Mouse (Mus musculus): ENCODE measurements at regions not wholly inside any gene's neighbourhood (a gene's known extent, or its start where the extent isn't known, plus 50 kb on each side); places are given as distances from the start of the nearest gene placed in this dataset.

- ATAC-seq (ENCODE audit: low TSS enrichment), result no peak
These were observed 58.9 kb downstream of the Olfr267 start for GRCm38 (mm10) chr4:58728641-58729040.

GRCm38 (mm10) chr4:58726424-58726823, 61.1 kb downstream of the Olfr267 start:
- no peak for ATAC-seq (ENCODE audit: low TSS enrichment)

GRCm38 (mm10) chr4:58722772-58723171, 64.7 kb downstream of the Olfr267 start:
- ATAC-seq (ENCODE audit: low TSS enrichment), result peak; percentile 27; the same call in 1 of the 2 replicates

- no peak for ATAC-seq (ENCODE audit: low TSS enrichment)
These were observed 66.8 kb downstream of the Olfr267 start for GRCm38 (mm10) chr4:58720682-58721081.

- no peak for ATAC-seq (ENCODE audit: low TSS enrichment)
These were observed 71.1 kb downstream of the Olfr267 start for GRCm38 (mm10) chr4:58716426-58716825.

GRCm38 (mm10) chr4:58715846-58716245, 71.7 kb downstream of the Olfr267 start:
- no peak for ATAC-seq (ENCODE audit: low TSS enrichment)

GRCm38 (mm10) chr4:58714221-58714620, 73.3 kb downstream of the Olfr267 start:
- ATAC-seq (ENCODE audit: low TSS enrichment), result no peak

- ATAC-seq (ENCODE audit: low TSS enrichment), result no peak
These were observed 74.6 kb downstream of the Olfr267 start for GRCm38 (mm10) chr4:58712875-58713274.

- ATAC-seq (ENCODE audit: low TSS enrichment), result no peak
These were observed 75.3 kb downstream of the Olfr267 start for GRCm38 (mm10) chr4:58712166-58712565.

- ATAC-seq (ENCODE audit: low TSS enrichment), result no peak
These were observed 88.2 kb downstream of the Olfr267 start for GRCm38 (mm10) chr4:58699236-58699798.

- ATAC-seq (ENCODE audit: low TSS enrichment), result no peak
These were observed 88.7 kb downstream of the Olfr267 start for GRCm38 (mm10) chr4:58698828-58699227.

- no peak for ATAC-seq (ENCODE audit: low TSS enrichment)
These were observed 90.8 kb downstream of the Olfr267 start for GRCm38 (mm10) chr4:58696684-58697083.

GRCm38 (mm10) chr4:58695281-58695680, 92.2 kb downstream of the Olfr267 start:
- ATAC-seq (ENCODE audit: low TSS enrichment), result no peak

- ATAC-seq (ENCODE audit: low TSS enrichment), result no peak
These were observed 94.5 kb downstream of the Olfr267 start for GRCm38 (mm10) chr4:58693018-58693417.

- ATAC-seq (ENCODE audit: low TSS enrichment), result no peak
These were observed 105.6 kb downstream of the Olfr267 start for GRCm38 (mm10) chr4:58681926-58682325.

- ATAC-seq (ENCODE audit: low TSS enrichment), result no peak
These were observed 109.7 kb downstream of the Olfr267 start for GRCm38 (mm10) chr4:58677701-58678385.

GRCm38 (mm10) chr4:58671406-58672035, 116.0 kb downstream of the Olfr267 start:
- peak; percentile 41; the same call in 1 of the 2 replicates for ATAC-seq (ENCODE audit: low TSS enrichment)

- ATAC-seq (ENCODE audit: low TSS enrichment), result no peak
These were observed 116.6 kb downstream of the Olfr267 start for GRCm38 (mm10) chr4:58670906-58671250.

- no peak for ATAC-seq (ENCODE audit: low TSS enrichment)
These were observed 116.6 kb upstream of the Lpar1 start for GRCm38 (mm10) chr4:58670107-58670905.

GRCm38 (mm10) chr4:58668368-58669153, 114.9 kb upstream of the Lpar1 start:
- no peak for ATAC-seq (ENCODE audit: low TSS enrichment)

- no peak for ATAC-seq (ENCODE audit: low TSS enrichment)
These were observed 110.0 kb upstream of the Lpar1 start for GRCm38 (mm10) chr4:58663628-58664205.

All from frontal cortex, adult (tissue).